Mouse (Mus musculus) retina, embryonic 14.5 days (tissue): Measurements from ENCODE around the gene Slc12a3.
"Not testable (repeated sequence)": the region's sequence is repeated elsewhere in the genome, so short reads cannot be mapped to it uniquely, and the experiment has no call there.

Experiments
- DNase-seq: peaks from one replicate; pipeline ENCODE4 v3.0.0-alpha.2; 2015; ENCODE audit warnings: low spot score

Slc12a3 gene

DNA sequence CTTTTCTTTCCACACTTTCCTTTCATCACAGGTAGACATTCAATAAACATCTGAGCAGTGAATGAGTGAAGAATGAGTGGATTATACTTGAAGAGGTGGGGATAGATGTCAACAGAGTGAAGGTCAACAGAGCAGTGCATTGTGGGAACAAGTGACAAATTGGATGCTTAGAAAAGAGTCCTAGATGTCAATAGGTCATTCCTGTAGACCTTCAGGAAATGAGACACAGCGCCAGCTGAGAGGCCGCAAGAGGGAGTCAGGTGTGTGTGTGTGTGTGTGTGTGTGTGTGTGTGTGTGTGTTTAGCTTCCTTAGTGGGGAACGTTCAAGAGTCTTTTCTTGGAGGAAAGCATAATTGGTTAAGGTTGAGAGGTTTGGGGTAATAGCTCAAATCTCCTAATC, 47.2 kb downstream of the Slc12a3 start:
- no peak for DNase-seq

- DNase-seq = no peak
Measured at GRCm38 (mm10) chr8:94376580-94376979, 47.6 kb downstream of the Slc12a3 start.

DNA sequence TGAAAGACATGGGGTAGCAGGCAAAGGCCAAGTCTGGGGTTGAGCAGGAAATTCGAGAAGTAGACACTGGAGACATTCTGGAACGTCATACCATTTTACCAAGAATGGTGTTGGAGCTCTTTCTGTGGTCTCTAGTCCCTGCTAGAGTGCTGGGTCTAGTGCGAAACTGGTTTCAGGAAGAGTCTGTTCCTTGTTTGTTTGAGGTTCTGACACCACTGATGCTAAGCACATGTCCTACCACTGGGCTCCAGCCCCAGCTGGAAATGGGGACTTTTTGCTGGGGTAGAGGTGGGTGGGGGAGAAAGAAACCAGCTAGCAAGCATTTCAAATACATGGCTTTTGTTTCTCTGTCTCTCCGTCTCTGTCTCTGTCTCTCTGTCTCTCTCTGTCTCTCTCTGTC, 48.0 kb downstream of the Slc12a3 start:
- DNase-seq = no peak

- no peak for DNase-seq
Measured at GRCm38 (mm10) chr8:94377714-94378205, 48.8 kb downstream of the Slc12a3 start.

DNA sequence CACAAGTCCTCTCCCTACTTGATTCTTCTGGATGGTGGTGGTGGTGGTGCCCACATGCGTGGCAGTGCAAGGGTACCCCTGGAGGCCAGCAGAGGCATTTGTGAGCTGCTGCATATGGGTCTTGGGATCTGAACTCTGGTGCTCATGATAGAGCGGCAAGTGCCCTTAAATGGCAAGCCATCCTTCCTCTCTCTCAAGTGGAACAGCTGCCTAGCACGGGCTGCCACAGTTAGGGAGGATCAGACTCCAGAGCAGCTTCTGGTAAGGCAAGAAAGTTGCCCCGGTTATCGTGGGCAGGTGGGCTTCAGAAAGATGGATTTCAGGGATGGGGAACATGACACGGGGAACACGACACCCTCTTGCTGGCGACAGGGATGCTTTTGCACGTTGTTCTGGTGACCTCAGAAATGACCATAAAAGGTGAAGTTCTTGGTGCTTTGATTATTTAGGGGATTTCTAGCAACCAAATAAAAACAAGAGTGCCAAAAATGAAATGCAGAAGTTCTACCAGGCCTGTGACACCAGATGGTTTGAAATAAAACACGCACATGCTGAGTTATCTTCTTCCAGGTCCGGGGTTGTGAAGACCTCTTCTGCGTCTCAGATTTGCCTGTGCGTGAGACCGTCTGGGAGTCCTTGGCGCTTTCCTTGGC, 49.9 kb downstream of the Slc12a3 start:
- no peak for DNase-seq

- no peak for DNase-seq
Measured at GRCm38 (mm10) chr8:94379686-94380085, 50.7 kb downstream of the Slc12a3 start.

DNA sequence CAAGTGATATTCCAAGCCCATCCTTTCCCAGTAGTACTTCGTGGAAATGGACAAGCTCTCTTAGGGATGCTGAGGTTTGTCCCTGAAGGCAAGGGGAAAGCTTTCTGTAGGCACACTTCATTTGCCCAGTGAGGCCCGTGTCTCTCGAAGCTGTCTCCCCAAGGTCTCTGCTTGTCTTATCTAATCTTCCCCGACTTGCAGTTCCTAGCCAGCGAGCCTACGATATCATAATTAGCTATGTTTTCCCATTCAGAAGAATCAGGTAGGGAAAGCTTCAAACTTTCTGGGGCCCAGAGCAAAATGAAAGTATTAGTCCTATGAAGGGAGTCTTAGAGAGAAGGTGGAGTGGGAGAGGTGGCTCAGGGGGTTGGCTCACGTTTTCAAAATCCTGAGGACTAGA, 55.2 kb downstream of the Slc12a3 start:
- no peak for DNase-seq

- DNase-seq = no peak
Measured at GRCm38 (mm10) chr8:94385506-94386213, 56.7 kb downstream of the Slc12a3 start.

- DNase-seq = peak; percentile 96
Measured at GRCm38 (mm10) chr8:94386214-94387026, 57.4 kb downstream of the Slc12a3 start, which contains the start of gene Herpud1. Gene Herpud1 (plus strand): TSS chr8:94386438.

- peak; percentile 87 for DNase-seq
Measured at GRCm38 (mm10) chr8:94387027-94387684, 58.2 kb downstream of the Slc12a3 start.

- peak; percentile 9 for DNase-seq
Measured at GRCm38 (mm10) chr8:94387785-94388184, 58.8 kb downstream of the Slc12a3 start.

DNA sequence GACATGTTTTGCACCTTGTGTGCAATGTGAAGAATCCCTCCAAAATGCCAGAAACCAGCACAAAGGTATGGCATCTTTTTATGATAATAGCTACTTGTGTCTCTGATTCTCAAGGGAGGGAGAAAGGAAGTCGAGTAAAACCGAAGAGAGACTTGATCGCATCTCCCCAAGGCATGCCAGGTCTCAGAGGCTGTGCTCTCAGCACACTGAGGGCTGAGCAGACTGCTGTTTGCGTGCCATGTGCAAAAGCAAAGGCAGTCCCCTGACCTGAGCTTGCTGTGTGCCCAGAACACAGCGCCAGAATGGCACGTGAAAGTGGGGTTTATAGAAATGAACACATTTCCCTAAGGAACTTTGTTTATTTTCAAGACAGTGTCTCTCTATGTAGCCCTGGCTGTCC, 60.5 kb downstream of the Slc12a3 start:
- DNase-seq = no peak

DNA sequence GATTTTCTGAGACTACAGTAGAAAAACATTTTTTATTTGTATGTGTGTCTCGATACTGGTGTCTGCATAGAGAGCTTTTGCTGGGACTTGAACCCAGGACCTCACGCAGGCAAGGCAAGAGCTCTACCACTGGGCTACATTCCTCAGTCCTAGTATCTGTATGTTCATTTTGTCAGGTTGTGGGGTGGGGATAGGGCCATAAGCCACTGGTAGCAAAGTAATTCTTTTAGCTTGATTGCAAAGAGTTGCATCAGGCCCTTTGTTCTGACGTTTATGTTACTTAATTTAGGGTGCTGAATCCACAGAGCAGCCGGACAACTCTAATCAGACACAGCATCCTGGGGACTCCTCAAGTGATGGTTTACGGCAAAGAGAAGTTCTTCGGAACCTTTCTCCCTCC, 61.4 kb downstream of the Slc12a3 start:
- DNase-seq = no peak

DNA sequence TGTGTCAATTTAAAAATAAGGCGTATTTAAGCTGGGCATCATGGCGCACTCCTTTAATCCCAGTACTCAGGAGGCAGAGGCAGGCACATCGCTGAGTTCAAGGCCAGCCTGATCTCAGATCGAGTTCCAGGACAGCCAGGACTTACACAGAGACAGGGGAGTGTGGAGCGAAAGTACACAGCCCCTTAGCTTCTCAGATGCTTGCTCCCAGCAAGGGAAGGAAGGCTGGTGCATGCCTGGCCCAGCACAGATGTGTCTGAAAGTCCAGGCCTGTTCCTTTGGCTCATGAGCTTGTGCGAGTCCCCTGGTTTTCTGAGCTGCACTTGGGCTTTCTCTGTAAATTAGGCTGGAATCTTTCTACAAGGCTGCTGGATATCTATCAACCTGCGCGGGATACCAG, 61.9 kb downstream of the Slc12a3 start:
- DNase-seq = no peak

DNA sequence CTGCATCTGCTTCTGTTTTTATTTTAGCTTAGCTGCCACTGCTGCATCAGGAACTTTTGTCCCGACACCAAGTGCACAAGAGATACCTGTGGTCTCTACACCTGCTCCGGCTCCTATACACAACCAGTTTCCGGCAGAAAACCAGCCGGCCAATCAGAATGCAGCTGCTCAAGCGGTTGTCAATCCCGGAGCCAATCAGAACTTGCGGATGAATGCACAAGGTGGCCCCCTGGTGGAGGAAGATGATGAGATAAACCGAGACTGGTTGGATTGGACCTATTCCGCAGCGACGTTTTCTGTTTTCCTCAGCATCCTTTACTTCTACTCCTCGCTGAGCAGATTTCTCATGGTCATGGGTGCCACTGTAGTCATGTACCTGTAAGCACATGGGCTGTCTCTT, 63.1 kb downstream of the Slc12a3 start:
- DNase-seq = peak; percentile 54

DNA sequence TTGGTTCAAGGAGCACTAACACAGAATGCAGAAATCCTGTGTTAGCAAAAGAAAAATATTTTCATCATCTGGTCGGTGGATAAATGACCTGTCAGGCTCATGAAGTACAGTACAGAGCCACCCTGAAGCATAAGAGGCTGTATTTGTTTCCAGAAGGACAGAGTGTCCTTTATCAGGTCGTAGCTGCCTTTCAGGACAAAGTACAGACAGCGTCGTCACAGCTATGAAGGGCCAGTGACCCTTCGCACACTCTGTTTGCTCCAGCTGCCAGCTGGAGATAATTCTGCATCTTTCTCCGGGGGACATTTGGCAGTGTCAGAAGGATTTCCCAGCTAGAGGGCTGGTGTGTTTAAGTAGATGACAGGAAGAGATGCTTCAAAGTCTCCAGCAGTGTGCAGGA, 63.6 kb downstream of the Slc12a3 start:
- no peak for DNase-seq

DNA sequence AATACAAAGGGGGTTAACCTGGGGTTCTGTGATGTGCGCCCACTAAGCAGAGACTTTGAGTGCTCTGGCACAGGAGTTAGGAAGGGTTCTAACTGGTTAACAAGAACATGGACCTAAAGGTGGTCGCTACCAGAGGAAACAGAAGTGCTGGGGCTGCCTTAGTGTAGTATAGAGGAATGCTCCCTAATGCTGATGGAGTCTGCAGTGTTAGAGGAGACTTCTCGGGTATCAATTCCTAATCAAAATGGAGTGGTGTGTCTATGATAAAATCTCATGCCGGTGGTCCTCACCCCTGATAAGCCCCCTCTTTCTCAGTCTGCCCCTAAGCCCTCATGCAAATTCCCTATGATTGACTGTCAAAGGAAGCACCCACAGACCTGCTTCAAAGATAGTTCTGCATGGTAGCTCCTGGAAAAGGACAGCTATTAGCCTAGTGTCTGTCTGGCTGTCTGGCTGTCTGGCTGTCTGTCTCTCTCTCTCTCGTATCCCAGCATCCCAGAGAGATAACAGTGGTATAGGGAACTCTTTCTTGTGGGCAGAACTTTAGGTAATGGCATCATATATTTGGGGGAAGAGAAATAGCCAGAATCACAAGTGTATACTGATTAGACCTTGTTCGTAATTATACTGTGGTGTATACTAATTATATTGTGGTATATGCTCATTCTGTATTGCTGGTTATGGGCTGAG, 67.0 kb downstream of the Slc12a3 start:
- no peak for DNase-seq

DNA sequence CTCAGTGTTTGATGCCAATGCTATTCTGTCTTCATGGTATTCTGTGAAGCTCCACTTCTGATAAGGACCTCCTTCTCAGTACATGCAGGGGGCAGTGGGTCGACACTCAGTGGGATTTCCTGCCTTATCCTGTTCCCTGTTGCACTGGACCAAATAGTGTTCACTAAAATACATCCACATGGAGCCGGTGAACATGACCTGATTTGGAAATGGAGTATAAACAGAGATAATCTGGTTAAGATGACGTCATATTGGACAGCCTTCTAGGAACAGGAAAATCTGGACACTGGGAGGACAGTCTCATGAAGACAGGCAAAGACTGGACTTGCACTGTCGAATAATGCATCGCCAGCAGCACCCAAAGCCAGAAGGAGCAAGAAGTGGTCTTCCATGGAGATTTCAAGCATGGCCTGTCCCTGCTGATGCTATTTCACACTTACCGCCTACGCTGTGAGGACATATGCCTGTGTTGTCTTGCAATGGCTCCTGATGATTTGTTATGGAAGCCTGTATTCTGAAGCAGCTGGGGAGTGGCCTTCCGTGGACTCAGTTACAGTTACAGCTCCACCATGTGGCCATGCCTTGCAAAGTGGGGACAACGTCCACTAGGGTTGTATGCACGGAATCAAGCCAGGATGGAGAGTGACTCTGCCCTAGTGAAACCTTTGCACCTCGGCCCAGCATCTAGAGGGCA, 68.1 kb downstream of the Slc12a3 start:
- peak; percentile 54 for DNase-seq

GRCm38 (mm10) chr8:94398587-94398986, 69.6 kb downstream of the Slc12a3 start:
- no peak for DNase-seq

- no peak for DNase-seq
Measured at GRCm38 (mm10) chr8:94399361-94399953, 70.5 kb downstream of the Slc12a3 start.

- DNase-seq = not testable (repeated sequence)
Measured at GRCm38 (mm10) chr8:94399957-94400356, 71.0 kb downstream of the Slc12a3 start.
